Mouse (Mus musculus) left cerebral cortex, adult 2 months (tissue): Measurements from ENCODE around the gene Cirbp. TPM values are rescaled to one million over a fixed set of nuclear protein-coding genes. Genes with fewer than 3 reads are reported as not detected.
"Not testable (repeated sequence)": the region's sequence is repeated elsewhere in the genome, so short reads cannot be mapped to it uniquely, and the experiment has no call there.

Experiments
- DNase-seq, 2 experiments: peaks; one replicate each; pipeline ENCODE4 v3.0.0; 2021 to 2022; ENCODE audit warnings: low spot score in 2 of 2, mixed read lengths in 1 of 2; ENCODE audit errors: extremely low spot score in 1 of 2
- H3K27ac ChIP-seq: fragments of 200-600 bp; 2 replicates; pipeline ENCODE4 v1.8.1; 2022
- H3K4me3 ChIP-seq: fragments of 200-600 bp; 2 replicates; pipeline ENCODE4 v1.8.1; 2022
- CTCF ChIP-seq: fragments of 200-600 bp; IDR thresholded peaks from 2 replicates; pipeline ENCODE4 v1.8.1; 2022; ENCODE audit warnings: antibody characterized with exemption, mild to moderate bottlenecking, moderate library complexity
- intact Hi-C: fragments of 180-260 bp; cut with DNase I; formaldehyde crosslinking; loops from one replicate; pipeline ENCODE4 v1.15.1; 2025
- total RNA-seq, 2 experiments: library from RNA; stranded (reverse); gene quantifications; 2 replicates each; pipeline ENCODE4 v1.2.3; 2021

The Cirbp gene
- total RNA-seq, 2 experiments from 2014 or later = 75.8 to 93.0 TPM

DNA sequence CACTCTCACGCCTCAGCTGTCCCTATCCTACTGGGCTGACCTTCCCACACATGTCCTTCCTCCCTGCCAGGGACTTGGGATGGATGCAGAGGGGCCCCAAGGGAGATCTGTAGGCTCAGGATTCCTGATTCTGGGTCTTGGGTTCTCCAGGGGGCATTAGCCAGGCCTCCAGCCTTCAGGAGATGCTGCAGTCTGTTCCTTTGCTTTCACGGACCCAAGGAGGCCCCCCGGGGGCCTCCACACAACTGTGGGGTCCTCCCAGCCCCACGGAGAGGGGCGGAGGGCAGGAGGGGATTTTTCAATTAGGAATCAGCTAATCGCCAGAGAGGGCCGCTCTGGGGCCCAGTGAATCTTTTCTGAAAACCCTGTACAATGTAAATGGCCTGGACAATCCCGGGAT lies 28.7 kb downstream of the Cirbp start:
- no peak for DNase-seq
- intact Hi-C loops = no loop called here
- TF ChIP-seq CTCF = no peak
- H3K27ac ChIP-seq = no peak overlapping the region
- no peak overlapping the region for H3K4me3 ChIP-seq

DNA sequence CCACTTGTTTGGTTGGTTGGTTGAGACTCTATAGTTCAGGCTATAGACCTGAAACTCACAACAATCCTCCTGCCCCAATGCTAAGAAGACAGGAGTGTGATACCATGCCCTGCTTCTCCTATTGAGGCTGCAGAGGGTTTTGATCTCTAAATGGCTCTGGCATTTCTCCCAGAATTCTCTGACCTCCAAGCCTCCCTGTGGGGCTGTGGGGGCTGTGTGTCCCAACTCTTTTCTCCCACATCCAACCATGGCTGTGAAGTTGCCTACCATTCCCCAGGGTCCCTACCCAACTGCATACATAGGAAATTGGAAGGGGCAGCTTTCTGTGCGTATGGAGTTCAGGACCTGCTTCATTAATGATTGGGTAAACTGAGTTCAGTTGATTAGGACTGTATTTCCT lies 30.4 kb downstream of the Cirbp start:
- DNase-seq = no peak
- no peak overlapping the region for H3K27ac ChIP-seq
- no peak overlapping the region for H3K4me3 ChIP-seq
- intact Hi-C loops = no loop called here
- TF ChIP-seq CTCF = no peak

- no peak overlapping the region for H3K27ac ChIP-seq
- intact Hi-C loops = no loop called here
- TF ChIP-seq CTCF = no peak
- no peak overlapping the region for H3K4me3 ChIP-seq
- no peak for DNase-seq
These were observed 31.2 kb downstream of the Cirbp start for GRCm38 (mm10) chr10:80196778-80197581.

DNA sequence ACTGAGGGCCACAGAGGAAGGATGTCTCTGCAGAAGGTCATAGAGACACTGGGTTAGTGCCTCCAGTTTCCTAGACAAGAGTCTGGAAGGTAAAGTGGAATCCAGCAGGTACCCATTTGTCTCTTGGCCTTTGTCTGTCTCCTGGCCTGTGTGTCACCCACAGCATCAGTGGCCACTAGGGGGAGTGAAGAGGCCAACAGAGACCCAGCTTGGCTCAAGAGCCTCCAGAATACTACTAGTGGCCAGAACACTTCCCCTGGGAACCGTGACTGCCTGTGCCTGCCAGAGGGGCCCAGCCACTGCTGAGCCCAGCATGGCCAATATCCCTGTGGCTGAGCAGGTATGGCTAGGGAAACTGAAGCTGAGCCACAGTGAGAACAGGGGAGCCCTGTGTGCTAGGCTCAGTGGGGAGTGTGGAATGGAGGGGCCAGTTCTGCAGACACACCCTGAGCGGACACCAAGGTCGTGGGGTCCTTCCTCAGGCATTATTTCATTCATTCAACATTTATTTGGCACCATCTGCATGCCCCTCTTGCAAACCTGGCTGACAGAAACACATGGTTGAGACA lies 33.7 kb downstream of the Cirbp start:
- TF ChIP-seq CTCF = peak; percentile 97
- intact Hi-C loops = loop anchor here (1.0 kb wide), 1 partner anchor 46 kb away; no protein-coding TSS in a partner anchor
- H3K4me3 ChIP-seq = no peak overlapping the region
- no peak overlapping the region for H3K27ac ChIP-seq
- DNase-seq = peak; percentile 64 to 73

DNA sequence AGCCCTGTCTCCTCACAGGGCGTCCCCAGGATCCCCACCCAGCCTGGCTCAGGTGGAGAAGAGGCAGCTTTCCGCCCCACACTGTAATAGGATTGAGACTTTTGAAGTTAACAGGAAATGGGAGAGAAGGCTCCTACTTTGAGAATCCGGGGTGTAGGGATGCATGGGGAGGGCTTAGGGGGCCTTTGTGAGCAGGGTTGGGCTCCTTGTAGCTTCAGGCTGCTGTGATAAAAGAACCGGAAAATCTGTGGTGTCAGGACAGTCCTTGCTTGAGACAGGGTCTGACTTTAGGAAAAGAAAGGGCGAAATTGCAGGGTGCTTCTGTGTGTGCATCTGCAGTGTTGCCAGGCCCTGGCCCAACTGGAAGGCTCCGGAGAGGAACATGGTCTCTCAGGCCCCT lies 34.7 kb downstream of the Cirbp start:
- intact Hi-C loops = no loop called here
- DNase-seq = no peak
- no peak for TF ChIP-seq CTCF
- Histone ChIP-seq H3K27ac (no peak overlapping the region), H3K4me3 (no peak overlapping the region)

GRCm38 (mm10) chr10:80204055-80204454 lies 38.3 kb downstream of the Cirbp start:
- no peak for DNase-seq
- intact Hi-C loops = no loop called here
- no peak for TF ChIP-seq CTCF
- no peak overlapping the region for H3K4me3 ChIP-seq
- H3K27ac ChIP-seq = no peak overlapping the region

GRCm38 (mm10) chr10:80207201-80207600 lies 41.4 kb downstream of the Cirbp start:
- intact Hi-C loops = no loop called here
- no peak for DNase-seq
- Histone ChIP-seq H3K27ac (no peak overlapping the region), H3K4me3 (no peak overlapping the region)
- TF ChIP-seq CTCF = no peak

GRCm38 (mm10) chr10:80207676-80208075 lies 41.9 kb downstream of the Cirbp start:
- intact Hi-C loops = no loop called here
- Histone ChIP-seq H3K27ac (no peak overlapping the region), H3K4me3 (no peak overlapping the region)
- DNase-seq = no peak
- no peak for TF ChIP-seq CTCF

- no peak for DNase-seq
- no peak for TF ChIP-seq CTCF
- intact Hi-C loops = no loop called here
- no peak overlapping the region for H3K27ac ChIP-seq
- H3K4me3 ChIP-seq = no peak overlapping the region
These were observed 42.5 kb downstream of the Cirbp start for GRCm38 (mm10) chr10:80208248-80208647.

DNA sequence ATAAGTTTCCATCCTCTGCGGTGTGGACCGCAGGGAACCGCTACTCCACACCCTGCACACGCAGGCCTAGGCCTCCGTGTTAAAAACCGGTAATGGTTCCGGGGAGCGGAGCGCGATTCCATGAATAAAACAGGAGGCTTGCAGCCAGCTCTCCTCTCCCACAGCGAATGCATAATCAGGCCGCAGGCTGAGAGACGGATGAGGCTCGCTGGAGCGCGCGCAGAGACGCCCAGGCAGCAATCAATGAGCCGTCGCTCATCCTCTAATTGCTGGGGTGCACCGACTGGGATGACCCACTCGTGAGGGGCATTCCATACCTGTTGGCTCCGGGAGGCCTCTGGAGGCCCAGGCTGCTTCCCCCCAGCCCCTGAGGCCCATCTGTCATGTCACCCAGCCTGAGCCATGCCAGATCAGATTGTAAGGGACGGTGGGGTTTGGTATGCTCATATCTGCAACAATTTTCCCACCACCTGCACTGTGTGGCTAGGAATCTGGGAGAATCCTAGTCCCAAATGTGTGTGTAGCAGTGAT lies 43.1 kb downstream of the Cirbp start:
- H3K4me3 ChIP-seq = no peak overlapping the region
- no peak for TF ChIP-seq CTCF
- peak overlapping the region; percentile 48; the same call in 1 of the 2 replicates for H3K27ac ChIP-seq
- intact Hi-C loops = no loop called here
- DNase-seq = peak in 1 of 2 experiments; percentile 43

DNA sequence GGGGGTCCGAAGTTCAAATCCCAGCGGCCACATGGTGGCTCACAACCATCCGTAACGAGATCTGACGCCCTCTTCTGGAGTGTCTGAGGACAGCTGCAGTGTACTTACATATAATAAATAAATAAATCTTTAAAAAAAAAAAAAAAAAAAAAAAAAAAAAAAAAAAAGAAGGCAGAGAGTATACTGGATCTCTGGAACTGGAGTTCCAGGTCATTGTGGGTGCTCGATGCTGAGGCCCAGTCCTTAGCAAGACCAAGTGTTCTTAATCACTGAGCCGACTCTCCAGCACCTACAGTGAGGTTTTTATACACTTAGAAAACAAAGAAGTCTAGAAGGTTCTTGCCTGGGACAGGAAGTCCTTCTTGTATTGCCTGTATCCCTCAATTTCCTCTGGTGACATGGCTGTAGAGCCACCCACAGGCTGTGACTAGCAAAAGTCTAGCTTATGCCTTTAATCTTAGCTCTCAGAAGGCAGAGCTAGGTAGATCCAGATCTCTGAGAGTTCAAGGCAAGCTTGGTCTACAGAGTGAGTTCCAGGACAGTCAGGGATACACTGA lies 45.8 kb downstream of the Cirbp start:
- H3K4me3 ChIP-seq, intact Hi-C loops, DNase-seq, H3K27ac ChIP-seq: not testable (repeated sequence)

GRCm38 (mm10) chr10:80215048-80215772 lies 49.4 kb downstream of the Cirbp start:
- TF ChIP-seq CTCF = no peak
- no peak overlapping the region for H3K27ac ChIP-seq
- intact Hi-C loops = no loop called here

More at GRCm38 (mm10) chr10:80215048-80215772, 49.4 kb downstream of the Cirbp start:
- no peak overlapping the region for H3K4me3 ChIP-seq
- no peak for DNase-seq
